Mouse (Mus musculus) c-Kit-negative CD71-positive TER-119-positive erythroid progenitor cells, embryonic 14.5 days (primary cell): ENCODE results near the gene Rbms3.

Experiments
- DNase-seq: peaks from one replicate; pipeline ENCODE4 v3.0.0-alpha.2; 2013; ENCODE audit warnings: low read depth, low spot score

Gene Rbms3

GRCm38 (mm10) chr9:116903304-116903993, 726.3 kb downstream of the Rbms3 start:
- DNase-seq, result no peak

GRCm38 (mm10) chr9:116899403-116899802, 730.3 kb downstream of the Rbms3 start:
- no peak for DNase-seq

DNA sequence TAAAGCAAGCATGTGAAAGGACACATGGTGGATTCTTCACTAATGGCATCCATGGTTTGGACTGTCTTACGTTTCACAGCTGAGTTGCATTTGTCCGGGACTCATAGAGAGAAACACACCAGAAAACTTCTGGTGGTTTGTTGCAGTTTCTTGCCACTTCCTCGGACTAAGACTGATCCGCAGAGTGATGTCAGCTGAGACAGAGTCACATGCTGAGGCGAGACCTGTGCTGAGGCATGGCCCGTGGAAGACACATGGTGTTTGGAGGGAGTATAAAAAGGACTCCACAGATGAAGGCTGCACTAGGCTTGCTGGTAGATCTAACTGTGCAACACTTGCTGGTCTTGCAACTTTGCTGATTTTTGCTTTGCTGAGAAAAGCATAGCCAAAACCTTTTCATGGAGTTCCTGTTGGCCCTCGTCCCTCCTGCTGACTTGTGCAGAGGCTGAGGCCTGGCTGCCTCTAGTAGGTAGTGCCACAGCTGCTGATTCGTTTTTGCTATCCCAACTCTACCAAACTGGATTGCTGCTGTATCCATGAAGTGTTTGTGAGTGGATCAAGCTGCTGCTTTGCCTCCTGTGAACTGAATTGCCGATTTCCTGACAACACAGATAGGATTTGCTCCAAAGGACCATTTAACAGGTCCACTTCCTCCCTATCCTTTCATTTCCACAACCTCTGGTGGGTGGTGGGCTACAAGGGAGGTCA, 742.6 kb downstream of the Rbms3 start:
- DNase-seq, result no peak

DNA sequence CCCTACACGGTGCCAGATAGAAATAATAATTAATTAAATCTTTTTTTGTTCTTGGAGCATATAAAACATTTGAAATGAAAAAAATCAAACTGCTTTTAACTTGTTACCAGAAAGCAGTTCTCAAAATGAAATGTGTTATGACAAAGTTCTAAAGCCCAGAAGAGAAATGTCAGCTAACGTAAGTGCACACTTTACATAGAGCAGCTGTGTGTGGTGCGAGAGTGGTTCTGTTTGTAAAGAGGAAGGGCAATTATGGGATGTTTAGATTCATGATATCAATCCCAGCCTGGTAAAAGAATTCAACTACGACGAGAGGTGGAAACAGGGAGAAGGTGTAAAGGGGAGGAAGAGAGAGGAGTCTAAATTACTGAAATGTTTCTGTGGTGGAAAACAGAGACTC, 744.1 kb downstream of the Rbms3 start:
- DNase-seq, result no peak

DNA sequence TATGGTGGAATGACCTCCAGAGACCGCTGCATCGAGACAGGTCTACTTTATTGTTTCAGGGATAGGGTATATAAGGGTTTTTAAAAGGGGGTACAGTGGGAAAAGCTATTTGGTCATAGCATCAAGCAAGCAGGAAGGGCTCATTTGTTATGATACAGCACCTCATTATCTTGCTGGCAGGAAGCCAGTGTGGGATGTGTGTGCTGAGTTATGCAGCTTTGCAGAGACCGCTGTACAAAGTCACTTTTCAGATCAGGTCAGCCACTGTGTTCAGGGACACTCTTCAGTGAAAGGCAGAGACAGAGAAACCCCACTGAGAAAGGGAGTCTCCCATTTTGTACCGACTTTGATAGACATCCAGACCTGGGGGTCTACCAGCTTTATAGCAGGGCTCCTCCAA, 749.2 kb downstream of the Rbms3 start:
- DNase-seq, result no peak

- DNase-seq, result no peak
Observed at GRCm38 (mm10) chr9:116879600-116880457, 749.9 kb downstream of the Rbms3 start.

DNA sequence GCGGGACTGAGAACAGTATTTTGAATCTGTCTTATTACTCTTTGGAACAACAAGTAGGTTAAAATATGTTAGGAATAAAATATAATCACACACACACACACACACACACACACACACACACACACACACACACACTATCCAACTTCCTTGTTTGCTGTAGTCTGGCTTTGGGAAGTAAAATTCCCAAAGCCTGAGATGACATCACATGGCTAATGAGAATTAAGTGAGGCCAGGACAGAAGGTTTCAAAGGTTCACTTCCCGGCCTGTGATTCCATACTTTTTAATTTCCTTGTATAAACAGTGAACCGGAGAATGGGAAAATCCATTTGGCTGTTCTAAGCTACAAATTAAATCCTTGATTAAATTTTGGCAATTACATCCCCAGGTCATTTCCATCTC, 752.9 kb downstream of the Rbms3 start:
- no peak for DNase-seq

GRCm38 (mm10) chr9:116873976-116874320, 755.8 kb downstream of the Rbms3 start:
- no peak for DNase-seq

DNA sequence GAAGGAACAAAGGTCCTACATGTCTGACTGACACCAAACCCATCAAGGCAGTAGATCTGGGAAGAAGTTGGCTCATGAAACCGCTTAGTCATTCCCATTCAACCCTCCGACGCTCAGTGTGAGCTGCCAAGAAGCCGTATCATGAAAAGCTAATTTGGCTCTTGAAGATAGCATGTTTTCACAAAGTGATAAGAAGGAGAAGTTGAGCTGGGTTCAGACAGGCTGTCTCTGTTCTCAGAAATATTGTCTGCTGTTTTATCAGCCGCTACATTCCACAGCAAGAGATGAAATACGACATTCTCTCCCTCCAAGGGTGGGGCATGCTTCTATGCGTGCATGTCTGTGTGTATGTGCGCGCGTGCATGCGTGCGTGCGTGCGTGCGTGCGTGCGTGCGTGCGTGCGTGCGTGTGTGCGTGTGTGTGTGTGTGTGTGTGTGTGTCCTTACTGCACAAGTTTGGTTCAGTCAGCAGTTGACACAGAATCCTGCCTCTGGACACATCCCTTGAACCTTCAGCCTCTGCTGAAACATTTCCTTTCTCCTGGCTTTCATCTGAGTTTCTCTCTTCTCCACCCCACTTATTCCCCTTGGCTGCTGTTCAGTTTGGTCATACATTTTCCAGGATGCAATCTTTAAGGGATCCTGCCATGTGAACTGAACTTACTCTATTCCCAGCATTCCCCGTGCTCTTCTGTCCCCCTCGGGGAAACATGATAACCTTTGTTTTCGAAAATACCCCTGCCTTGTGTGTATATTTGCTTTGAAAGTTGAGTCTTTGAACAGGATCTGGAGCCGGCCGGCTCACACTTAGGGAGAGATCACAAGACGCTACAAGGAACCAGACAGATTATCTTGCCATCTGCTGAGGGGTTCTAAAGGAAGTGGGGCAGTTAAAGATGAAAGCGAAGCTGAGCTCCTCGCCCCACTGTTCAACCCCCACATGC, 756.4 kb downstream of the Rbms3 start:
- DNase-seq, result peak; percentile 61

GRCm38 (mm10) chr9:116872346-116872745, 757.4 kb downstream of the Rbms3 start:
- DNase-seq, result no peak

GRCm38 (mm10) chr9:116871576-116871975, 758.1 kb downstream of the Rbms3 start:
- DNase-seq, result no peak

DNA sequence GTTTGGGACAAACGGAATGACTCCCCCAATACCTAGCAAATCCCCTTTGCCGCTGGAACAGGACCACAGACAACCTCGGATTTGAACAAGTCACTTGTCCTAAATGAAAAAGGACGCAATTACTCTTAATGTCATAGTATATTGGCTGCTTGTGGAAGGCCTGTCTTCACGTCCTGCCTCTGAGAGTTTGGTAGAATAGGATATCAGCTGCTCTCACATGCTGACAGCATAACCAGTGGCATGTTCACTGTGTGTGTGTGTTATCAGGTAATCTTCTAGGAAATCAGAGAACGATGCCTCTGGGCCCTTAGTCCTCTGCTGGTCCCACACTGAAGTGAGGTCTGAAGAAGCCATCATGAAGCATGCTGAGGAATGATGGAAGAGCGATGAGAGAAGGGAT, 763.7 kb downstream of the Rbms3 start:
- DNase-seq, result no peak

GRCm38 (mm10) chr9:116863626-116864025, 766.1 kb downstream of the Rbms3 start:
- no peak for DNase-seq

GRCm38 (mm10) chr9:116862341-116862740, 767.4 kb downstream of the Rbms3 start:
- no peak for DNase-seq

DNA sequence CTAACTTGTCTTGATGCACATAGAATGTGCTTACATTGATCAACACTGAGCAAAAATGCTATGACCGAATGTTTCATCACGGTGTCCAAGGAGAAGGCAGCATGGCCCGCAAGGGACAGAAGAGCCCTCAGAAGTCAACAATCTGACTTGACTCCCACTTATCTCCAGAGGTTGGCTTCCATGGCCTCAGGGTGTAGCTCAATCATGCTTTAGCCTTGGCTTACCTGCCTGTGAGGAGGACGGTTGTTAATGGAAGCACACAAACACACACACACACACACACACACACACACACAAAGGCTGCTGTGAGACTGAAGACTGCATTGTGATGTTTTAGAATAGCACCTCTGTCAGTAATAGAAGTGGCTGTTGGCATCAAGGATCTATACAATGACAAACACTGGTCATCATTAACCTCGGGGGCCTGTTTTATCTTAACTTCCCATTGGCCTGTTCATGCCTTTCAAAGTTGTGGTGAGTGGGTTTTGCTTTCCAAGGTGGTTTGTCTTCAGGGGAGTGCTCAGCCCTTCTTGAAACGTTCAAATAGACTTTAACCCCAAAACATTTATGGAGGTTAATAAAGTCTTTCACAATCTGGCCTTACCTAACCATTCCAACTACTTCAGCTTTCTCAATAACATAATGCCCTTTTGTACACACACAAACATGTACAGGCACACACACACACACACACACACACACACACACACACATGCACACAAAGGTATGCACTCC, 771.7 kb downstream of the Rbms3 start:
- no peak for DNase-seq

- DNase-seq, result no peak
Observed at GRCm38 (mm10) chr9:116857151-116857550, 772.6 kb downstream of the Rbms3 start.

GRCm38 (mm10) chr9:116855744-116856143, 774.0 kb downstream of the Rbms3 start:
- DNase-seq, result no peak

GRCm38 (mm10) chr9:116848905-116849304, 780.8 kb downstream of the Rbms3 start:
- DNase-seq, result no peak

- DNase-seq, result no peak
Observed at GRCm38 (mm10) chr9:116848166-116848565, 781.5 kb downstream of the Rbms3 start.

GRCm38 (mm10) chr9:116847241-116848135, 782.2 kb downstream of the Rbms3 start:
- no peak for DNase-seq
